Mouse (Mus musculus): Measurements from ENCODE around the gene Rhoa. TPM values are rescaled to one million over a fixed set of nuclear protein-coding genes. Genes with fewer than 3 reads are reported as not detected.

The Rhoa gene
- total and polyA plus RNA-seq, 2 experiments from 2014 or later = 105 to 268 TPM

- Histone ChIP-seq H3K9ac (replicated peaks; ENCODE audit: low read length) (peak overlapping the region; percentile 73), H3K4me3 (ENCODE audit: low read length) (peak overlapping the region; percentile 75), H3K4me1 (ENCODE audit: insufficient read depth, low read length) (peaks cover 11% of the 10 kb centered on the region), H3K4me2 (ENCODE audit: low read depth, low read length) (peak overlapping the region; percentile 73), H3K27ac (peak overlapping the region; percentile 92), H3K36me3 (ENCODE audit: insufficient read depth, low read length) (peaks cover 5% of the 10 kb centered on the region; the same call in 1 of the 2 replicates), H3K9me3 (ENCODE audit: low read length) (no peaks in the 10 kb centered on the region), H3K27me3 (ENCODE audit: insufficient read depth, low read length) (no peaks in the 10 kb centered on the region)
- DNase-seq (ENCODE audit: low spot score) (no peak), ATAC-seq (no peak)
- TF ChIP-seq CTCF (IDR thresholded peaks at IDR 0.05; ENCODE audit: low read depth) = no peak
- WGBS = 5% methylated on average over 11 of the region's 11 CpGs
Observed at GRCm38 (mm10) chr9:108347024-108347423, 41.1 kb downstream of the Rhoa start.

- peaks cover 12% of the 10 kb centered on the region; the same call in 1 of the 2 replicates for H3K36me3 ChIP-seq (ENCODE audit: insufficient read depth, low read length)
- H3K4me1 ChIP-seq (ENCODE audit: insufficient read depth, low read length) = peaks cover 11% of the 10 kb centered on the region
- under 1% methylated on average over 75 of the region's 75 CpGs for WGBS
- H3K4me2 ChIP-seq (ENCODE audit: low read depth, low read length) = peak within 1 kb of the TSS; percentile 73
- peak within 1 kb of the TSS; percentile 92 for H3K27ac ChIP-seq
- H3K4me3 ChIP-seq (ENCODE audit: low read length) = peak within 1 kb of the TSS; percentile 75
- no peaks in the 10 kb centered on the region for H3K27me3 ChIP-seq (ENCODE audit: insufficient read depth, low read length)
- no peak for TF ChIP-seq CTCF (IDR thresholded peaks at IDR 0.05; ENCODE audit: low read depth)
- peak within 1 kb of the TSS; percentile 73 for H3K9ac ChIP-seq (replicated peaks; ENCODE audit: low read length)
- H3K9me3 ChIP-seq (ENCODE audit: low read length) = no peaks in the 10 kb centered on the region
- peak; percentile 97 for ATAC-seq
- DNase-seq (ENCODE audit: low spot score) = peak; percentile 98
Observed at GRCm38 (mm10) chr9:108347540-108348289, 41.8 kb downstream of the Rhoa start, which contains the start of gene Usp4. Gene Usp4 (plus strand): TSS chr9:108347853.

- 7% methylated on average over 14 of the region's 14 CpGs for WGBS
- no peak for ATAC-seq
Observed at GRCm38 (mm10) chr9:108348290-108348680, 42.4 kb downstream of the Rhoa start.

GRCm38 (mm10) chr9:108349727-108350126 lies 43.8 kb downstream of the Rhoa start:
- Histone ChIP-seq H3K36me3 (ENCODE audit: insufficient read depth, low read length) (peaks cover 32% of the 10 kb centered on the region), H3K9me3 (ENCODE audit: low read length) (no peaks in the 10 kb centered on the region), H3K27me3 (ENCODE audit: insufficient read depth, low read length) (no peaks in the 10 kb centered on the region), H3K4me3 (ENCODE audit: low read length) (no peak overlapping the region), H3K4me2 (ENCODE audit: low read depth, low read length) (no peak overlapping the region), H3K9ac (replicated peaks; ENCODE audit: low read length) (no peak overlapping the region), H3K27ac (no peak overlapping the region), H3K4me1 (ENCODE audit: insufficient read depth, low read length) (peaks cover 11% of the 10 kb centered on the region)
- ATAC-seq = no peak
- no peak for TF ChIP-seq CTCF (IDR thresholded peaks at IDR 0.05; ENCODE audit: low read depth)
- 95% methylated on average over 3 of the region's 4 CpGs for WGBS
- DNase-seq (ENCODE audit: low spot score) = no peak

More at GRCm38 (mm10) chr9:108348290-108348680, 42.4 kb downstream of the Rhoa start:
- Histone ChIP-seq H3K27me3 (ENCODE audit: insufficient read depth, low read length) (no peaks in the 10 kb centered on the region), H3K4me1 (ENCODE audit: insufficient read depth, low read length) (peaks cover 11% of the 10 kb centered on the region), H3K4me3 (ENCODE audit: low read length) (peak overlapping the region; percentile 75), H3K36me3 (ENCODE audit: insufficient read depth, low read length) (peaks cover 17% of the 10 kb centered on the region), H3K9ac (replicated peaks; ENCODE audit: low read length) (peak overlapping the region; percentile 73), H3K27ac (peak overlapping the region; percentile 92), H3K9me3 (ENCODE audit: low read length) (no peaks in the 10 kb centered on the region), H3K4me2 (ENCODE audit: low read depth, low read length) (peak overlapping the region; percentile 73)
- no peak for DNase-seq (ENCODE audit: low spot score)
- no peak for TF ChIP-seq CTCF (IDR thresholded peaks at IDR 0.05; ENCODE audit: low read depth)

- peaks cover 74% of the 10 kb centered on the region for H3K36me3 ChIP-seq (ENCODE audit: insufficient read depth, low read length)
- TF ChIP-seq CTCF (IDR thresholded peaks at IDR 0.05; ENCODE audit: low read depth) = no peak
- no peak overlapping the region for H3K27ac ChIP-seq
- DNase-seq (ENCODE audit: low spot score) (no peak), ATAC-seq (no peak)
- H3K4me3 ChIP-seq (ENCODE audit: low read length) = no peak overlapping the region
- H3K9me3 ChIP-seq (ENCODE audit: low read length) = no peaks in the 10 kb centered on the region
- H3K4me2 ChIP-seq (ENCODE audit: low read depth, low read length) = no peak overlapping the region
- H3K9ac ChIP-seq (replicated peaks; ENCODE audit: low read length) = no peak overlapping the region
- H3K4me1 ChIP-seq (ENCODE audit: insufficient read depth, low read length) = no peaks in the 10 kb centered on the region
- no peaks in the 10 kb centered on the region for H3K27me3 ChIP-seq (ENCODE audit: insufficient read depth, low read length)
- WGBS = 92% methylated on average over 9 of the region's 9 CpGs
Observed at GRCm38 (mm10) chr9:108378234-108378633, 72.3 kb downstream of the Rhoa start.

GRCm38 (mm10) chr9:108378736-108379135 lies 72.8 kb downstream of the Rhoa start:
- no peak overlapping the region for H3K4me2 ChIP-seq (ENCODE audit: low read depth, low read length)
- H3K9ac ChIP-seq (replicated peaks; ENCODE audit: low read length) = no peak overlapping the region
- DNase-seq (ENCODE audit: low spot score) (no peak), ATAC-seq (no peak)
- peaks cover 74% of the 10 kb centered on the region for H3K36me3 ChIP-seq (ENCODE audit: insufficient read depth, low read length)
- H3K4me1 ChIP-seq (ENCODE audit: insufficient read depth, low read length) = no peaks in the 10 kb centered on the region
- no peak overlapping the region for H3K4me3 ChIP-seq (ENCODE audit: low read length)
- 92% methylated on average over 5 of the region's 5 CpGs for WGBS
- no peaks in the 10 kb centered on the region for H3K27me3 ChIP-seq (ENCODE audit: insufficient read depth, low read length)
- no peak overlapping the region for H3K27ac ChIP-seq
- TF ChIP-seq CTCF (IDR thresholded peaks at IDR 0.05; ENCODE audit: low read depth) = no peak
- no peaks in the 10 kb centered on the region for H3K9me3 ChIP-seq (ENCODE audit: low read length)

GRCm38 (mm10) chr9:108379294-108379693 lies 73.4 kb downstream of the Rhoa start:
- ATAC-seq = no peak
- Histone ChIP-seq H3K9me3 (ENCODE audit: low read length) (no peaks in the 10 kb centered on the region), H3K9ac (replicated peaks; ENCODE audit: low read length) (no peak overlapping the region), H3K36me3 (ENCODE audit: insufficient read depth, low read length) (peaks cover 74% of the 10 kb centered on the region), H3K4me2 (ENCODE audit: low read depth, low read length) (no peak overlapping the region), H3K27ac (no peak overlapping the region), H3K4me1 (ENCODE audit: insufficient read depth, low read length) (no peaks in the 10 kb centered on the region), H3K27me3 (ENCODE audit: insufficient read depth, low read length) (no peaks in the 10 kb centered on the region), H3K4me3 (ENCODE audit: low read length) (no peak overlapping the region)
- DNase-seq (ENCODE audit: low spot score) = no peak
- WGBS = 87% methylated on average over 4 of the region's 4 CpGs
- no peak for TF ChIP-seq CTCF (IDR thresholded peaks at IDR 0.05; ENCODE audit: low read depth)

All from hindbrain, postnatal 0 days (tissue).